Mouse (Mus musculus): ENCODE data around the gene Ccdc151. TPM values are rescaled to one million over a fixed set of nuclear protein-coding genes. Genes with fewer than 3 reads are reported as not detected.

Ccdc151 gene
- polyA plus RNA-seq, 1 experiment = 0.02 TPM

DNA sequence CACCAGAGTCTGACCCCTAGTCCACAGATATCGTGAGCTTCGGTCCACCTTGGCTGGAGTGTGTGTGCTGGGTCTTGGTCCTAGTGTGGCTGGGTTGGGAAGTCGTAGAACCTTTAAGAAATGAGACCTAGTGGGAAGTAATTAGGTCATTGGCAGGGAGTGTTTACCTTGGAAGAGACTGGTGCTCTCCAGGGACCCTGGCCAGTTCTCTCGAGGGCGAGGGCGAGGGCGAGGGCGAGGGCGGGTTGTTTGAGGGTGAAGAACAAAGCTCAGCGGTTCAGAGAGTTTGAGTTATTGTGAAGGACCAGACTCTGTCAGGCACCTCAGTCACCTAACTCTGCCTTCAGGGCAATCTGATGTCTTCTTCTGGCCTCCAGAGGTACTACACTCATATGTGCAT, 35.4 kb upstream of the Ccdc151 start:
- TF ChIP-seq GATA1 (IDR thresholded peaks at IDR 0.05; ENCODE audit: low read length) = no peak
- TF ChIP-seq TAL1 (IDR thresholded peaks at IDR 0.05; ENCODE audit: low read length) = no peak
- Histone ChIP-seq H3K9me3 (ENCODE audit: control insufficient read depth, low read length) (peaks cover 4% of the 10 kb centered on the region), H3K27me3 (ENCODE audit: control insufficient read depth) (peaks cover 9% of the 10 kb centered on the region), H3K4me1 (ENCODE audit: control insufficient read depth) (no peaks in the 10 kb centered on the region), H3K36me3 (ENCODE audit: control insufficient read depth) (no peaks in the 10 kb centered on the region), H3K4me3 (replicated peaks) (no peak overlapping the region)

- TF ChIP-seq GATA1 (IDR thresholded peaks at IDR 0.05; ENCODE audit: low read length) (no peak), TAL1 (IDR thresholded peaks at IDR 0.05; ENCODE audit: low read length) (no peak)
- Histone ChIP-seq H3K36me3 (ENCODE audit: control insufficient read depth) (no peaks in the 10 kb centered on the region), H3K4me1 (ENCODE audit: control insufficient read depth) (no peaks in the 10 kb centered on the region), H3K9me3 (ENCODE audit: control insufficient read depth, low read length) (peaks cover 3% of the 10 kb centered on the region), H3K4me3 (replicated peaks) (no peak overlapping the region), H3K27me3 (ENCODE audit: control insufficient read depth) (peaks cover 5% of the 10 kb centered on the region)
Observed at GRCm38 (mm10) chr9:22035300-22036044, 33.0 kb upstream of the Ccdc151 start.

GRCm38 (mm10) chr9:22030386-22030785, 28.0 kb upstream of the Ccdc151 start:
- Histone ChIP-seq H3K4me3 (replicated peaks) (no peak overlapping the region), H3K36me3 (ENCODE audit: control insufficient read depth) (no peaks in the 10 kb centered on the region), H3K9me3 (ENCODE audit: control insufficient read depth, low read length) (no peaks in the 10 kb centered on the region), H3K27me3 (ENCODE audit: control insufficient read depth) (peaks cover 3% of the 10 kb centered on the region), H3K4me1 (ENCODE audit: control insufficient read depth) (peaks cover 2% of the 10 kb centered on the region; the same call in 1 of the 2 replicates)
- no peak for TF ChIP-seq TAL1 (IDR thresholded peaks at IDR 0.05; ENCODE audit: low read length)
- TF ChIP-seq GATA1 (IDR thresholded peaks at IDR 0.05; ENCODE audit: low read length) = no peak

DNA sequence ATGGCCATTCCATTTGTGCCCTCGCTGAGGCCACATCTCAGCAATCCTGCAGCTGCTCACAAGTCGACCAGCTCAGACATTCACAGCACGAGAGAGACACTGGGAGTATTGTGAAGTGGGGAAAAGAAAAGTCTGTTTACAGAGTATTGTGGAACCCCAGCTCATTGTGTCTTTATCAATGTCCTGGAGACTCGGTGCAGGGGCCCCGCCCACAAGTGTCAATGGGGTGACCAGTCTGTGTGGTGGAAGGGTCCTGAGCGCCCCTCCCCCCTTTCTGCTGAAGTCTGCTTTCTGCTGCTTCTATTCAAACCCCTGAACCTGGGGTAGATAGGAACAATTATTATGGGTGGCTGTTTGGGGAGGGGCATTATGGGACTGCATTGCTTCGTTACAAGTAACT, 26.0 kb upstream of the Ccdc151 start:
- Histone ChIP-seq H3K4me1 (ENCODE audit: control insufficient read depth) (peaks cover 2% of the 10 kb centered on the region; the same call in 1 of the 2 replicates), H3K36me3 (ENCODE audit: control insufficient read depth) (no peaks in the 10 kb centered on the region), H3K4me3 (replicated peaks) (no peak overlapping the region), H3K9me3 (ENCODE audit: control insufficient read depth, low read length) (no peaks in the 10 kb centered on the region), H3K27me3 (ENCODE audit: control insufficient read depth) (peaks cover 3% of the 10 kb centered on the region)
- TF ChIP-seq TAL1 (IDR thresholded peaks at IDR 0.05; ENCODE audit: low read length) (no peak), GATA1 (IDR thresholded peaks at IDR 0.05; ENCODE audit: low read length) (no peak)

DNA sequence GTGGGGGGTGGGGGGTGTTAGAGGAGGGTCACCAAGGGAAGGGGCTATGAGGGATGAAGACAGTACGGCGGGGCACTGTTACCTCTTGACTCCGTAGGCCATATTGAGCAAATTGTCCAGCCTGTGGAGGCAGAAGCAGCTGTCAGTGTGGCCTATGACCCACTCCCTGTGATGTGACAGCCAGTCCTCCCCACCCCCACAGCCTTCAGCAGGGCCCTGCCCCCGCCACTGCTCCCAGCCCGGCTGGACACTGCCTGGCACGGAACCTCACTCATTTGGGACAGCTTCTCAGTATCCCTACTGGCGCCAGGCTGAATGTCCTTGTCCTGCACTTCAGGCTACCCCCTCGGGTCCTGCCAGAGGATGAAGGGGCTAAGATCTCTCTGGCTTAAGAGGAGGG, 22.2 kb upstream of the Ccdc151 start:
- H3K27me3 ChIP-seq (ENCODE audit: control insufficient read depth) = peaks cover 3% of the 10 kb centered on the region; the same call in 1 of the 2 replicates
- H3K4me3 ChIP-seq (replicated peaks) = no peak overlapping the region
- H3K4me1 ChIP-seq (ENCODE audit: control insufficient read depth) = peaks cover 2% of the 10 kb centered on the region; the same call in 1 of the 2 replicates
- TF ChIP-seq TAL1 (IDR thresholded peaks at IDR 0.05; ENCODE audit: low read length) (no peak), GATA1 (IDR thresholded peaks at IDR 0.05; ENCODE audit: low read length) (no peak)
- no peaks in the 10 kb centered on the region for H3K36me3 ChIP-seq (ENCODE audit: control insufficient read depth)
- no peaks in the 10 kb centered on the region for H3K9me3 ChIP-seq (ENCODE audit: control insufficient read depth, low read length)

DNA sequence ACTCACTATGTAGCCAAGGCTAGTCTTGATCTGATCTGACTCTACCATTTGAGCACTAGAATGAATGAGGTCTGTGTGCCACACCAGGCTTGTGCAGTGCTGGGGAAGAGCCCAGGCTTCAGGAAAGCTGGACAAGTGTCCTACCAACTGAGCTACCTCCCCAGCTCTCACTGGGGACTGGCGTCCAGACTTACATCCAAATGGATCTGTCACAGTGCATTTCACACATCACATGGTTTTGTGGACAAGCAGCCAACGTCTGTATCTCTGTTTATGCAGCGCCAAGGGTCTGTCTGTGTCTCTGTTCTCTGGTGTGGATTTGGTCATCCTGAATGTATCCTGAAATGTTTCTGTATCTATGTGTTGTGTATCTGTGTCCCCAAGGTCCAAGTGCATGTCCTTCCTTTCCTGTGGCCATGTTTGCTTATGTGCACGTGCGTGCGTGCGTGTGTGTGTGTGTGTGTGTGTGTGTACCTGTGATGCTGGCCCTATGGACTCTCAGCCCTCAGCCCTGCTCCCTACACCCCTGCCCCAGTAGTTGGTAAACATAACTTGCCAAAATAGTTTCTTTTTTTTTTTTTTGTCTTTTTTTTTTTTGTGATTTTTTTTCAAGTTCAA, 14.9 kb upstream of the Ccdc151 start:
- no peak overlapping the region for H3K4me3 ChIP-seq (replicated peaks)

DNA sequence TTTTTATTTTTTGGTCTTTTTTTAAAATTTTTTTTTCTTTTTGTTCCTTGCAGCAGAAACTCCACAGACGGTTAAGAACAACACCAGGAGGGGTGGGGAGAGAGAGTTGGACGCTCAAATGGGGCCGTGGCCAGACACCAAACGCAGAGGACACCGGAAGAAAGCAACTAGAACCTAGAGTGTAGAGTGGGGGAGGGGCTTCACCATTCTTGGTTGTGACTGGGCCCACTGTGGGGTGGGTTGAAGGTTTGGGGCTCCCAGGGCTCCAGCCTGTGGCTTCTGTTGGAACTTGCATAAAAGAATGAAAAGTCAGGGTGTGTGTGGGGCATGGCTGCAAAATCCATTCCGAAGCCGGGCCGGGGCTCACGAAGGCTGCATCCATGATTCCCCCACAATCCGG, 13.8 kb upstream of the Ccdc151 start:
- H3K4me1 ChIP-seq (ENCODE audit: control insufficient read depth) = no peaks in the 10 kb centered on the region
- H3K4me3 ChIP-seq (replicated peaks) = no peak overlapping the region
- no peaks in the 10 kb centered on the region for H3K27me3 ChIP-seq (ENCODE audit: control insufficient read depth)
- no peaks in the 10 kb centered on the region for H3K9me3 ChIP-seq (ENCODE audit: control insufficient read depth, low read length)
- H3K36me3 ChIP-seq (ENCODE audit: control insufficient read depth) = peaks cover 34% of the 10 kb centered on the region
- TF ChIP-seq GATA1 (IDR thresholded peaks at IDR 0.05; ENCODE audit: low read length) (no peak), TAL1 (IDR thresholded peaks at IDR 0.05; ENCODE audit: low read length) (no peak)

More for the DNA sequence above, 14.9 kb upstream of the Ccdc151 start:
- no peak for TF ChIP-seq TAL1 (IDR thresholded peaks at IDR 0.05; ENCODE audit: low read length)
- no peak for TF ChIP-seq GATA1 (IDR thresholded peaks at IDR 0.05; ENCODE audit: low read length)
- peaks cover 24% of the 10 kb centered on the region for H3K36me3 ChIP-seq (ENCODE audit: control insufficient read depth)
- no peaks in the 10 kb centered on the region for H3K4me1 ChIP-seq (ENCODE audit: control insufficient read depth)
- H3K9me3 ChIP-seq (ENCODE audit: control insufficient read depth, low read length) = no peaks in the 10 kb centered on the region
- H3K27me3 ChIP-seq (ENCODE audit: control insufficient read depth) = no peaks in the 10 kb centered on the region

GRCm38 (mm10) chr9:22012731-22013130, 10.3 kb upstream of the Ccdc151 start:
- H3K36me3 ChIP-seq (ENCODE audit: control insufficient read depth) = peaks cover 69% of the 10 kb centered on the region
- no peaks in the 10 kb centered on the region for H3K27me3 ChIP-seq (ENCODE audit: control insufficient read depth)
- no peaks in the 10 kb centered on the region for H3K9me3 ChIP-seq (ENCODE audit: control insufficient read depth, low read length)
- TF ChIP-seq TAL1 (IDR thresholded peaks at IDR 0.05; ENCODE audit: low read length) (no peak), GATA1 (IDR thresholded peaks at IDR 0.05; ENCODE audit: low read length) (no peak)
- no peak overlapping the region for H3K4me3 ChIP-seq (replicated peaks)
- H3K4me1 ChIP-seq (ENCODE audit: control insufficient read depth) = no peaks in the 10 kb centered on the region; the same call in 1 of the 2 replicates

DNA sequence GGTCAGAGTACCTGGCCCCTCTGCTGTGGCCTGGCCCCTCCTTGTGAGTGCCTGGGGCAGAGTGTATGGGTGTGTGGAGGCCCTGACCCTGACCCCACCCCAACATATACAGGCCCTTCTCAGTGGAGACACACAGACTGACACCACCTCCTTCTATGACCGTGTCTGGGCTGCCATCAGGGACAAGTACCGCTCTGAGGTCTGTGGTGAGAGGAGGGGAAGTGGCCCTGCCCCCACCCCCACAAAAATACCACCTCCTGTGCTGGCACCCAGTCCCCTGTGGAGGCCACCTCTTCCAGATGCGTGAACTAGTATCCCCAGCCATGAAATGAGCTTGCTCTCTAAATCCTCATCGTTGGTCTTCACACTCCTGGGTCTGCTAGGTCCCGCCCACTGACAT, 8.6 kb upstream of the Ccdc151 start:
- no peaks in the 10 kb centered on the region for H3K27me3 ChIP-seq (ENCODE audit: control insufficient read depth)
- H3K9me3 ChIP-seq (ENCODE audit: control insufficient read depth, low read length) = no peaks in the 10 kb centered on the region
- H3K36me3 ChIP-seq (ENCODE audit: control insufficient read depth) = peaks cover 86% of the 10 kb centered on the region
- no peak overlapping the region for H3K4me3 ChIP-seq (replicated peaks)
- peaks cover 4% of the 10 kb centered on the region for H3K4me1 ChIP-seq (ENCODE audit: control insufficient read depth)
- TF ChIP-seq GATA1 (IDR thresholded peaks at IDR 0.05; ENCODE audit: low read length) = no peak
- no peak for TF ChIP-seq TAL1 (IDR thresholded peaks at IDR 0.05; ENCODE audit: low read length)

Measured in erythroblast, embryonic 14.5 days (primary cell).